Mouse (Mus musculus) forebrain, embryonic 10.5 days (tissue): Measurements from ENCODE around the gene Smpd4. TPM values are rescaled to one million over a fixed set of nuclear protein-coding genes. Genes with fewer than 3 reads are reported as not detected.

Source experiments
- DNase-seq: peaks from one replicate; pipeline ENCODE4 v3.0.0-alpha.2; 2017; ENCODE audit warnings: low spot score; ENCODE audit errors: extremely low spot score
- H3K27ac ChIP-seq: fragments of 300-500 bp; sonication (generic); 2 replicates; pipeline ENCODE4 v1.5.1; 2016; ENCODE audit warnings: mild to moderate bottlenecking
- H3K27me3 ChIP-seq: fragments of 300-500 bp; sonication (generic); 2 replicates; pipeline ENCODE4 v1.6.1; 2016; ENCODE audit warnings: mild to moderate bottlenecking; ENCODE audit not compliant: poor library complexity, severe bottlenecking
- H3K36me3 ChIP-seq: fragments of 300-500 bp; sonication (generic); replicated peaks from 2 replicates; pipeline ENCODE4 v1.6.1; 2016; ENCODE audit warnings: mild to moderate bottlenecking, moderate library complexity
- H3K4me1 ChIP-seq: fragments of 300-500 bp; sonication (generic); 2 replicates; pipeline ENCODE4 v1.6.1; 2016
- H3K4me3 ChIP-seq: fragments of 300-500 bp; sonication (generic); 2 replicates; pipeline ENCODE4 v1.5.1; 2016; ENCODE audit warnings: mild to moderate bottlenecking, moderate library complexity
- H3K9me3 ChIP-seq: fragments of 300-500 bp; sonication (generic); 2 replicates; pipeline ENCODE4 v1.6.1; 2016; ENCODE audit warnings: mild to moderate bottlenecking, moderate library complexity
- WGBS: fragments of 180-500 bp; shearing (Covaris S2); methylation state at CpG from one replicate; pipeline ENCODE4 v1.1.7; 2016; 5-methylcytosine and 5-hydroxymethylcytosine counted together
- polyA plus RNA-seq: library from polyadenylated mRNA; unstranded; fragments of >200 nt; fragmentation: Nextera tagmentation; extraction: Ambion mirVana; gene quantifications from 2 replicates; pipeline ENCODE4 v1.2.1, GENCODE M21; 2016

Smpd4 gene
- polyA plus RNA-seq, 1 experiment from 2014 or later, result 66.6 TPM

GRCm38 (mm10) chr16:17617922-17618565 is 1.1 kb upstream of the Smpd4 start:
- no peak overlapping the region for H3K27ac ChIP-seq
- H3K27me3 ChIP-seq, result no peaks in the 10 kb centered on the region
- peaks cover 21% of the 10 kb centered on the region for H3K36me3 ChIP-seq
- H3K9me3 ChIP-seq, result 0 out of 2 replicates have a peak, but pooled peaks cover 2% of the 10 kb centered on the region
- WGBS, result 20% methylated on average over 13 of the region's 13 CpGs
- DNase-seq, result peak; percentile 65
- peak overlapping the region; percentile 18; the same call in 1 of the 2 replicates for H3K4me3 ChIP-seq
- H3K4me1 ChIP-seq, result peaks cover 17% of the 10 kb centered on the region

- no peak for DNase-seq
- Histone ChIP-seq H3K27ac (no peak overlapping the region), H3K9me3 (no peaks in the 10 kb centered on the region), H3K4me3 (no peak overlapping the region), H3K4me1 (peaks cover 17% of the 10 kb centered on the region), H3K36me3 (peaks cover 60% of the 10 kb centered on the region), H3K27me3 (no peaks in the 10 kb centered on the region)
- 96% methylated on average over 1 of the region's 1 CpGs for WGBS
Observed at GRCm38 (mm10) chr16:17621936-17622335, 2.8 kb downstream of the Smpd4 start.

- Histone ChIP-seq H3K27me3 (no peaks in the 10 kb centered on the region), H3K4me1 (peaks cover 3% of the 10 kb centered on the region), H3K27ac (no peak overlapping the region), H3K36me3 (peaks cover 97% of the 10 kb centered on the region), H3K4me3 (no peak overlapping the region), H3K9me3 (no peaks in the 10 kb centered on the region)
- DNase-seq, result no peak
- 77% methylated on average over 8 of the region's 8 CpGs for WGBS
Observed at GRCm38 (mm10) chr16:17625488-17626268, 6.5 kb downstream of the Smpd4 start.

DNA sequence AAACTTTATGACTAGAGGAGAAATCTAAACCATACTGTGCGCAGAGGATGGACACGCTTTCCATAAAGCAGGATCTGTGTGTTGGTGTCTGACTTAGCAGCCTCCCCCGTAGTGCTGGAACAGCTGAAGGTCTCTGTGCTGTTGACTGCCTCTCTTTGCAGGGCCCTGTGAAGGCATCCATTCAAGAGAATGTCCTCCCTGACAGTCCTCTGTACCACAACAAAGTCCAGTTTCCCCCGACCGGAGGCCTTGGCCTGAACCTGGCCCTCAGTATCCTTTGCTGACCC is 7.1 kb downstream of the Smpd4 start:
- no peak overlapping the region for H3K27ac ChIP-seq
- 95% methylated on average over 5 of the region's 5 CpGs for WGBS
- H3K4me3 ChIP-seq, result no peak overlapping the region
- no peaks in the 10 kb centered on the region for H3K9me3 ChIP-seq
- no peak for DNase-seq
- H3K4me1 ChIP-seq, result no peaks in the 10 kb centered on the region
- peaks cover 100% of the 10 kb centered on the region for H3K36me3 ChIP-seq
- H3K27me3 ChIP-seq, result no peaks in the 10 kb centered on the region

GRCm38 (mm10) chr16:17632580-17632979 is 13.4 kb downstream of the Smpd4 start:
- 95% methylated on average over 2 of the region's 2 CpGs for WGBS
- no peaks in the 10 kb centered on the region for H3K9me3 ChIP-seq
- DNase-seq, result no peak
- no peaks in the 10 kb centered on the region for H3K27me3 ChIP-seq
- no peak overlapping the region for H3K4me3 ChIP-seq
- H3K36me3 ChIP-seq, result peaks cover 99% of the 10 kb centered on the region
- H3K4me1 ChIP-seq, result no peaks in the 10 kb centered on the region
- no peak overlapping the region for H3K27ac ChIP-seq

DNA sequence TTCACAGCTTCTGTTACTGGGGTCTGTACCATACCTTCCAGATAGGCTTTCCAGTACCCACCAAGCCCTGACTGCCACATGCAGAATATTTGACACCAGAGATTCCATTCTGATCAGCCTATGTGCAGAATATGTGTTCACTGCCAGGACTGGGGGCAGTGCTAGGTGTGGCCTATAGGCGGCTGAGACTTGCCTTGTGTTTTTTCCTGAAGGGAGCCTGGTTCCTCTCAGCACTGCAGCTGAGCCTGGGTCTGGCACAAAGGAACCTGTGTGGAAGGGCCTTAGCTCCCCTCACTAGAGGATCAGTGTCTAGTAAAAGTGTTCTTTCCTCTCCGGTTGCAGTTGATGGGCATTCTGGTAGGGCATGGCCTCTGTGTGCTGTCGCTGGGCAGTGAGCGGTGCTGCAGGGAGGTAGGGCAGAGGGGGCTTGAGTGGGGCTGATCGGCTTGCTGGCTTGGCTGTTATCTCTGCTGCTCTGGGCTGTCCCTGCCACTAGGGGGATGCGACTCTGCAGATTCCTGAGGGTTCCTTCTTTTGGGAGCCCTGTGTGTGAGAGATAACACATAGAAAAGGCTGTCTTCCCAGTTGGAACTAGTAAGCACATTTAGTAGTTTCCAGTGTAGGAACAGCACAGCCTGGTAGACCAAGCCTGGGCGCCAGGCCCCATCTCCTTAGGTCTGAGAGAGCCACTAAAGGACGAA is 14.5 kb downstream of the Smpd4 start:
- Histone ChIP-seq H3K4me1 (no peaks in the 10 kb centered on the region), H3K27ac (no peak overlapping the region), H3K9me3 (no peaks in the 10 kb centered on the region), H3K27me3 (no peaks in the 10 kb centered on the region), H3K4me3 (no peak overlapping the region), H3K36me3 (peaks cover 99% of the 10 kb centered on the region)
- no peak for DNase-seq
- WGBS, result 74% methylated on average over 8 of the region's 8 CpGs

DNA sequence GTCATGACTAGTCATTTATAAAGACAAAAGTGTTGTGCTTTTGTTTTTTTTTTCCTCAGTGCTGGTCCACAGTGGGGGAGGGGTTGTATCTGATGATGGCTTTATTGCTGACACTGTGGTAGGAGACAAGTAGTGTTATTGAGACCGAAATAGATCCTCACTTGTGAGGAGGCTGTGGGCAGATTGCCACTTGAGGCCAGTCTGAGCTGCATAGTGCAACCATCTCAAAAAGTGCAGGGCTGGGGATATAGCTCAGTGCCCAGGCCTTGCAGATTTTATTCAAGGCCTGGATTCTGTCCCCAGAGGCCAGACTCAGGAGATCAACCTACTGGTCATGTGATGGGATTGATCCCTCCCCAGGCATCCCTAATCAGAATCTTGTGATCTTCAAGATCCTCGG is 17.8 kb downstream of the Smpd4 start:
- no peak overlapping the region for H3K4me3 ChIP-seq
- whole genome bisulfite sequencing, result 92% methylated on average over 2 of the region's 2 CpGs
- no peak for DNase-seq
- no peaks in the 10 kb centered on the region for H3K27me3 ChIP-seq
- no peaks in the 10 kb centered on the region for H3K4me1 ChIP-seq
- no peak overlapping the region for H3K27ac ChIP-seq
- H3K36me3 ChIP-seq, result peaks cover 97% of the 10 kb centered on the region
- H3K9me3 ChIP-seq, result no peaks in the 10 kb centered on the region

GRCm38 (mm10) chr16:17637610-17638009 is 18.5 kb downstream of the Smpd4 start:
- no peak overlapping the region for H3K4me3 ChIP-seq
- no peaks in the 10 kb centered on the region for H3K27me3 ChIP-seq
- peaks cover 97% of the 10 kb centered on the region for H3K36me3 ChIP-seq
- H3K4me1 ChIP-seq, result no peaks in the 10 kb centered on the region
- DNase-seq, result no peak
- H3K27ac ChIP-seq, result no peak overlapping the region
- no peaks in the 10 kb centered on the region for H3K9me3 ChIP-seq
- WGBS, result 83% methylated on average over 2 of the region's 2 CpGs

DNA sequence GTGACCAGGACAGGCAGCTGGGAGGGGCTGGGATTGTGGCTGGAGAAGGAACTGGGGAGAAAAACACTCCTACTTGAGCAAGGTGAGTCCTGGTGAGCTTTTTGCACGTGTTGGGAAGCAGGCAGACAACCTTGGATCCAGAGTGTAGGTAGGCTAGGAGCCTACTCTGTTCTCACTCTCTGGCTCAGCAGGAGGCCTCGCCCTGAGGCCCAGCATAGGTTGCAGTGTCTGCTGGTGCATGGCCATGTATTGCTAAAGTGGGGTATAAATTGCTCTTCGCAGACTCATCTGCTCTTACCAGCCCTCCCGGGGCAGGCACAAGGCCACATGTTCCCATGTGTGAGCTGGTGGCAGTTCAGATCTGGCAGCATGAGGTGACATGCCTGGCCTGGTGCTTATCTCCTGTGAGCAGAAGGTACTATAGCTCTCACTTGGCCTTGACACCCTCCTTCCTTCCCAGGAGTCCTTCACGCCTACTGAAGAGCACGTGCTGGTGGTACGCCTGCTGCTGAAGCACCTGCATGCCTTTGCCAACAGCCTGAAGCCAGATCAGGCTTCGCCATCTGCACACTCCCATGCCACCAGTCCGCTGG is 19.0 kb downstream of the Smpd4 start:
- Histone ChIP-seq H3K27me3 (no peaks in the 10 kb centered on the region), H3K4me1 (no peaks in the 10 kb centered on the region), H3K27ac (no peak overlapping the region), H3K36me3 (peaks cover 97% of the 10 kb centered on the region), H3K4me3 (no peak overlapping the region), H3K9me3 (no peaks in the 10 kb centered on the region)
- 92% methylated on average over 9 of the region's 9 CpGs for WGBS
- DNase-seq, result no peak

DNA sequence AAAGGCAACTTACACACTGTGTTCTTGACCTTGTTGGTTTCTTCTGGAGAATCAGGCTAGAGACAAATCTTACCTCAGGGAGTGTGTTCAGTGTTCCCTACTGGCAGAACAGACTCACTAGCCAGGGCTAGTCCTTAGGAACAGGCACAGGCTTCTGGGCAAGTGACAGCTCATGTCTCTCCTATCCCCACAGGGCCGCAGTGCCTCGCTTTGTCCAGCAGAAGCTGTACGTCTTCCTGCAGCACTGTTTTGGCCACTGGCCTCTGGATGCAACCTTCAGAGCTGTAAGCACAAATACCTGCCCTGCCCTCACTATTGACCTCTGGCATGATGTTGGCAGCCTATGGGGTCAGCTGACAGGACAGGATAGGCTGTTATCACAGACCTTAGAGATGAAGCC is 19.9 kb downstream of the Smpd4 start:
- Histone ChIP-seq H3K4me1 (no peaks in the 10 kb centered on the region), H3K27me3 (no peaks in the 10 kb centered on the region), H3K27ac (no peak overlapping the region), H3K36me3 (peaks cover 97% of the 10 kb centered on the region), H3K4me3 (no peak overlapping the region), H3K9me3 (no peaks in the 10 kb centered on the region)
- 95% methylated on average over 3 of the region's 3 CpGs for WGBS
- DNase-seq, result no peak

DNA sequence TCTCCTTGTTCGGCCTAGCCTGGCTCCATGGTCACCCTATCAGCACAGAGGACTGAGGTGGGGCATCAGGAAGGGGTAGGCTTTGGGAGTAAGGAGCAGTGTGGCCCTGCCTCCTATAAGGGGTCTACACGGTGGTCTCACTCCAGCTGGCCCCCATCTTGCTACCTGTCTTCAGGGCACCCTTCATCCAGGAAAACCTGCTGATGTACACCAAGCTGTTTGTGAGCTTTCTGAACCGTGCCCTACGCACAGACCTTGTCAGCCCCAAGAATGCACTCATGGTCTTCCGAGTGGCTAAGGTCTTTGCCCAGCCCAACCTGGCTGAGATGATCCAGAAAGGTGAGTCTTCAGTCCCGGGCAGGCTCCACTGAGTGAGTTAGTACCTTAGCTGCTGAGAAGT is 20.8 kb downstream of the Smpd4 start:
- H3K4me3 ChIP-seq, result no peak overlapping the region
- WGBS, result 96% methylated on average over 6 of the region's 6 CpGs
- no peak for DNase-seq
- no peak overlapping the region for H3K27ac ChIP-seq
- peaks cover 93% of the 10 kb centered on the region for H3K36me3 ChIP-seq
- H3K27me3 ChIP-seq, result no peaks in the 10 kb centered on the region
- no peaks in the 10 kb centered on the region for H3K4me1 ChIP-seq
- no peaks in the 10 kb centered on the region for H3K9me3 ChIP-seq

- no peak for DNase-seq
- no peak overlapping the region for H3K27ac ChIP-seq
- peaks cover 7% of the 10 kb centered on the region; the same call in 1 of the 2 replicates for H3K27me3 ChIP-seq
- WGBS, result 92% methylated on average over 9 of the region's 9 CpGs
- H3K4me1 ChIP-seq, result no peaks in the 10 kb centered on the region
- no peak overlapping the region for H3K4me3 ChIP-seq
- peaks cover 86% of the 10 kb centered on the region for H3K36me3 ChIP-seq
- no peaks in the 10 kb centered on the region for H3K9me3 ChIP-seq
Observed at GRCm38 (mm10) chr16:17640706-17641105, 21.6 kb downstream of the Smpd4 start.

DNA sequence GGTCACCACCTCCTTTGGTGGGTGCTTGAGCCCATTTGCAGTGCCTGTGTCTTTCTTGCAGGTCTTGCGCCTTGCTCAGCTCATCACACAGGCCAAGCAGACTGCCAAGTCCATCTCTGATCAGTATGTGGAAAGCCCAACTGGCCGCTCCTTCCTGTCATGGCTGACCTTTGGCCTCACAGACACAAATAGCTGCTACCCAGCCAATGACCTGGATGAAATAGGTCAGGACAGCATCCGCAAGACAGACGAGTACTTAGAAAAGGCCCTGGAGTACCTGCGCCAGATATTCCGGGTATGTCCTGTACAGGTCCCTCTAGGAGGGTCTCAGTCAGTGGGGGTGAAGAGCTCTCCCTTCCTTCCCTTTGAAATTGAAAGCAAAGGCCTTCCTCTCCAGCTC is 22.1 kb downstream of the Smpd4 start:
- no peak overlapping the region for H3K4me3 ChIP-seq
- WGBS, result 86% methylated on average over 6 of the region's 6 CpGs
- no peaks in the 10 kb centered on the region for H3K9me3 ChIP-seq
- H3K36me3 ChIP-seq, result peaks cover 80% of the 10 kb centered on the region
- H3K4me1 ChIP-seq, result peaks cover 6% of the 10 kb centered on the region
- no peak for DNase-seq
- H3K27ac ChIP-seq, result no peak overlapping the region
- peaks cover 7% of the 10 kb centered on the region; the same call in 1 of the 2 replicates for H3K27me3 ChIP-seq
